In genomic region chr10:21911303-21911947, GRCm38 (mm10) we compare ENCODE assay signal across 19 mouse cellular contexts. TPM values are rescaled to one million over a fixed set of nuclear protein-coding genes. Genes with fewer than 3 reads are reported as not detected.
DNase-seq lines count a peak whose midpoint lies in the region; ATAC-seq and TF ChIP-seq lines count a peak whose summit lies in the region.
"Had no signal": no experiment of that assay in that cellular context is flagged by ENCODE, and none has a peak within 500 bp of the region (broad histone marks: within the 10 kb centered on the region; RNA-seq: fewer than 3 reads in every experiment).

No protein-coding gene starts in this region.

- 62% methylated on average over 10 of the region's 10 CpGs for WGBS in midbrain, embryonic 16.5 days
- WGBS in hindbrain, embryonic 11.5 days = 77% methylated on average over 10 of the region's 10 CpGs

- H3K4me1 ChIP-seq in midbrain, embryonic 16.5 days (ENCODE audit: control insufficient read depth, insufficient read depth, low read length) = peaks cover 6% of the 10 kb centered on the region
- no peaks in the 10 kb centered on the region for H3K4me1 ChIP-seq in hindbrain, embryonic 11.5 days (replicated peaks; ENCODE audit: control insufficient read depth, insufficient read depth, low read length)

- no peak overlapping the region for H3K27ac ChIP-seq in midbrain, embryonic 16.5 days (ENCODE audit: low read length)
- H3K27ac ChIP-seq in hindbrain, embryonic 11.5 days (ENCODE audit: low read depth, low read length) = no peak overlapping the region
- H3K27ac ChIP-seq: embryonic facial prominence, embryonic 13.5 days; hindbrain, embryonic 15.5 days had no signal

- no peak for TF ChIP-seq POLR2A in brain, embryonic 14.5 days (IDR thresholded peaks at IDR 0.05; ENCODE audit: borderline replicate concordance, extremely low read depth, insufficient read depth, insufficient read length, poor library complexity, severe bottlenecking)

- H3K9me3 ChIP-seq in midbrain, embryonic 16.5 days (replicated peaks; ENCODE audit: control insufficient read depth, low read length, poor library complexity, severe bottlenecking) = no peaks in the 10 kb centered on the region
- H3K9me3 ChIP-seq in hindbrain, embryonic 11.5 days (ENCODE audit: control insufficient read depth, low read length) = no peaks in the 10 kb centered on the region
- H3K9me3 ChIP-seq: embryonic facial prominence, embryonic 13.5 days; hindbrain, embryonic 15.5 days had no signal

- H3K27me3 ChIP-seq in midbrain, embryonic 16.5 days (ENCODE audit: control insufficient read depth, insufficient read depth, low read depth, low read length) = no peaks in the 10 kb centered on the region
- no peaks in the 10 kb centered on the region for H3K27me3 ChIP-seq in hindbrain, embryonic 11.5 days (ENCODE audit: control insufficient read depth, insufficient read depth, low read length)
- H3K27me3 ChIP-seq: CH12.LX; embryonic facial prominence, embryonic 13.5 days; hindbrain, embryonic 15.5 days had no signal

- no peaks in the 10 kb centered on the region for H3K36me3 ChIP-seq in midbrain, embryonic 16.5 days (ENCODE audit: control insufficient read depth, insufficient read depth, low read length)
- H3K36me3 ChIP-seq in hindbrain, embryonic 11.5 days (ENCODE audit: control insufficient read depth, insufficient read depth, low read length) = no peaks in the 10 kb centered on the region
- H3K36me3 ChIP-seq: embryonic facial prominence, embryonic 13.5 days; hindbrain, embryonic 15.5 days had no signal

- no peak overlapping the region for H3K4me2 ChIP-seq in midbrain, embryonic 16.5 days (ENCODE audit: low read length)
- no peak overlapping the region for H3K4me2 ChIP-seq in hindbrain, embryonic 11.5 days (replicated peaks; ENCODE audit: low read depth, low read length)
- H3K4me2 ChIP-seq: embryonic facial prominence, embryonic 13.5 days; hindbrain, embryonic 15.5 days had no signal

- H3K4me3 ChIP-seq in midbrain, embryonic 16.5 days (ENCODE audit: low read depth, low read length) = no peak overlapping the region
- no peak overlapping the region for H3K4me3 ChIP-seq in hindbrain, embryonic 11.5 days (ENCODE audit: low read depth, low read length)
- H3K4me3 ChIP-seq: embryonic facial prominence, embryonic 13.5 days; hindbrain, embryonic 15.5 days had no signal

- no peak overlapping the region for H3K9ac ChIP-seq in midbrain, embryonic 16.5 days (ENCODE audit: low read depth, low read length)
- H3K9ac ChIP-seq in hindbrain, embryonic 11.5 days (ENCODE audit: low read depth, low read length) = no peak overlapping the region
- H3K9ac ChIP-seq: embryonic facial prominence, embryonic 13.5 days; hindbrain, embryonic 15.5 days; liver, postnatal 0 days had no signal

- intact Hi-C loops in heart, postnatal 25 days (cut with DNase I) = no loop called here

- no peak for TF ChIP-seq CTCF in brain, embryonic 14.5 days (IDR thresholded peaks at IDR 0.05; ENCODE audit: borderline replicate concordance, extremely low read depth, insufficient read depth, insufficient read length)

- peak; percentile 60 for DNase-seq in brain, embryonic 14.5 days (ENCODE audit: low read depth)
- peak; percentile 54 for DNase-seq in thymus, postnatal 25 days
- no peak for DNase-seq in embryo, embryonic 10 days (ENCODE audit: low spot score)
- DNase-seq in heart, postnatal 25 days (ENCODE audit: low spot score) = no peak
- no peak for DNase-seq in hindbrain, embryonic 11.5 days (ENCODE audit: low spot score)
- DNase-seq: adrenal gland, postnatal 36 days; cerebellum, adult 8-10 months; gastrocnemius, postnatal 25 days; kidney, adult 11 months; kidney, postnatal 14 days; layer of hippocampus, adult 9-11 months; liver; liver, postnatal 0 days; lung, postnatal 36 days had no signal

- ATAC-seq in CD4-positive, CD25-positive, alpha-beta regulatory T cell, adult 4 months = peak; percentile 69
- peak; percentile 71; the same call in 1 of the 2 replicates for ATAC-seq in midbrain, embryonic 16.5 days
- no peak for ATAC-seq in hindbrain, embryonic 11.5 days (ENCODE audit: low FRiP score)
- ATAC-seq: liver, postnatal 0 days had no signal

RNA-seq across cellular contexts. Expression of gene Sgk1, which starts 29.4 kb away (rescaled TPM):
- polyA plus RNA-seq in CD4-positive, CD25-positive, alpha-beta regulatory T cell, adult 4 months (2017; shearing (Covaris generic)) = 10 to 100 TPM; 22.2 to 26.6 TPM
- polyA plus RNA-seq in brain, embryonic 14.5 days (2012; rRNA removed) = 19.7 and 30.3 TPM in 2 replicates
- 47.9 and 53.4 TPM in 2 replicates for polyA plus RNA-seq in midbrain, embryonic 16.5 days (2015; fragmentation: Nextera tagmentation; extraction: Ambion mirVana)
- 10 to 100 TPM; 46.0 to 51.8 TPM for total RNA-seq in heart, postnatal 25 days (2021)
- polyA plus RNA-seq in hindbrain, embryonic 11.5 days (2014; fragmentation: Nextera tagmentation; extraction: Ambion mirVana) = 24.6 and 25.6 TPM in 2 replicates

Comparison
In these comparisons a context has a peak if more than half of its experiments do, and no peak if none do; other contexts are left out.
1. DNase-seq: peak in brain, embryonic 14.5 days (single experiment) and thymus, postnatal 25 days (single experiment); none in embryo, embryonic 10 days (single experiment), heart, postnatal 25 days (single experiment) and hindbrain, embryonic 11.5 days (single experiment).